19 mouse cellular contexts compared by ENCODE assay signal in the genomic region with DNA sequence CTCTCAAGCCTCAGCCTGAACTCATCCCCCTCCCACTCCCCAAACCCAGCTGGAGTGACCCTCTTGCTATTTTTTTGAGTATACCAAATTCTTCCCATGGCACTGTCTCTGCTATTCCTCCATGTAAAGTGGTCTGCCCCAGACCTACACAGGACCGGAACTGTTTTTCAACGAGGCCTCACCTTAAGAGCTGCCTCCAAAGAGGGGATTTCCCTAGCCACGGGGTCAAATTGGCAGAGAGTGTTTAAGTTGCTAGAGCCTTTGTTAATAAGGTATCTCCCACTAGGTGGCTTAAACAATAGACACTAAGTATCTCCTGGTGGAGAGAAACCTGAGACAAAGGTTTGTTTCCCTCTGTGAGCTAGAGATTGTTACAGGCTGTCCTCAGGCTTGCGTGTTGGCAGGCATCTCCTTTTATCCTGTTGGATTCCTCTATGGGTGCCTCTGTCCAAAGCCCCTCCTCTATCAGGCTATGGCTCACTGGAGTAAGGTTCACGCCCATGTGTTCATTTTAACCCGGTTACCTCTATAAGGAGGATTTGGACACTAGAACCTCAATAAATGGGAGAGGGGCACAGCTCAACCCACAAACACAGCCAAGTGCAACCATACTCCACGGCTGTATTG. TPM values are rescaled to one million over a fixed set of nuclear protein-coding genes. Genes with fewer than 3 reads are reported as not detected.
DNase-seq lines count a peak whose midpoint lies in the region; ATAC-seq and TF ChIP-seq lines count a peak whose summit lies in the region.
"Had no signal": no experiment of that assay in that cellular context is flagged by ENCODE, and none has a peak within 500 bp of the region (broad histone marks: within the 10 kb centered on the region; RNA-seq: fewer than 3 reads in every experiment).

No protein-coding gene starts in this region.

- no peak overlapping the region for H3K4me3 ChIP-seq in heart, postnatal 0 days (ENCODE audit: low read depth, low read length)
- H3K4me3 ChIP-seq in liver, embryonic 12.5 days = no peak overlapping the region
- H3K4me3 ChIP-seq: embryonic facial prominence, embryonic 15.5 days; forebrain, embryonic 13.5 days; heart, embryonic 13.5 days; liver, embryonic 13.5 days; neural tube, embryonic 15.5 days had no signal

- WGBS in heart, postnatal 0 days = 38% methylated on average over 7 of the region's 7 CpGs
- 48% methylated on average over 7 of the region's 7 CpGs for WGBS in liver, embryonic 12.5 days (ENCODE audit: insufficient replicate concordance)

- H3K9me3 ChIP-seq in heart, postnatal 0 days (replicated peaks; ENCODE audit: control insufficient read depth, low read length) = no peaks in the 10 kb centered on the region
- H3K9me3 ChIP-seq in liver, embryonic 12.5 days (replicated peaks) = no peaks in the 10 kb centered on the region
- H3K9me3 ChIP-seq: embryonic facial prominence, embryonic 15.5 days; forebrain, embryonic 13.5 days; heart, embryonic 13.5 days; liver, embryonic 13.5 days; neural tube, embryonic 15.5 days had no signal

- intact Hi-C loops in heart, postnatal 25 days (cut with DNase I) = loop anchor here (5.0 kb wide), 1 partner anchor 36 kb away; no protein-coding TSS in a partner anchor

- H3K4me2 ChIP-seq in heart, postnatal 0 days (ENCODE audit: low read depth, low read length) = no peak overlapping the region
- H3K4me2 ChIP-seq in liver, embryonic 12.5 days = no peak overlapping the region
- H3K4me2 ChIP-seq: embryonic facial prominence, embryonic 15.5 days; forebrain, embryonic 13.5 days; heart, embryonic 13.5 days; liver, embryonic 13.5 days; neural tube, embryonic 15.5 days had no signal

- no peaks in the 10 kb centered on the region for H3K36me3 ChIP-seq in heart, postnatal 0 days (replicated peaks; ENCODE audit: control insufficient read depth, insufficient read depth, low read length)
- H3K36me3 ChIP-seq in splenic B cell, adult 2 months (ENCODE audit: control insufficient read depth, insufficient read depth, low read length, poor library complexity, severe bottlenecking) = no peaks in the 10 kb centered on the region
- no peaks in the 10 kb centered on the region for H3K36me3 ChIP-seq in liver, embryonic 12.5 days
- H3K36me3 ChIP-seq: embryonic facial prominence, embryonic 15.5 days; heart, embryonic 13.5 days; liver, embryonic 13.5 days; neural tube, embryonic 15.5 days had no signal

- no peak for TF ChIP-seq EP300 in heart, postnatal 0 days (IDR thresholded peaks at IDR 0.05; ENCODE audit: low read depth)

- no peak overlapping the region for H3K9ac ChIP-seq in heart, postnatal 0 days (replicated peaks; ENCODE audit: low read depth, low read length)
- no peak overlapping the region for H3K9ac ChIP-seq in liver, embryonic 12.5 days
- H3K9ac ChIP-seq: embryonic facial prominence, embryonic 15.5 days; forebrain, embryonic 13.5 days; heart, embryonic 13.5 days; liver, embryonic 13.5 days; neural tube, embryonic 15.5 days had no signal

- H3K27ac ChIP-seq in heart, postnatal 0 days (ENCODE audit: low read depth) = no peak overlapping the region
- H3K27ac ChIP-seq in liver, embryonic 12.5 days = no peak overlapping the region
- H3K27ac ChIP-seq: embryonic facial prominence, embryonic 15.5 days; forebrain, embryonic 13.5 days; heart, embryonic 13.5 days; liver, embryonic 13.5 days; neural tube, embryonic 15.5 days had no signal

- 0 out of 2 replicates have a peak, but pooled peaks have one; percentile 5 for TF ChIP-seq CTCF in heart, postnatal 0 days (IDR thresholded peaks at IDR 0.05; ENCODE audit: low read depth)

- H3K27me3 ChIP-seq in heart, postnatal 0 days (ENCODE audit: control insufficient read depth, insufficient read depth, low read length) = no peaks in the 10 kb centered on the region
- H3K27me3 ChIP-seq in splenic B cell, adult 2 months (ENCODE audit: control insufficient read depth, insufficient read depth, low read length, poor library complexity, severe bottlenecking) = no peaks in the 10 kb centered on the region
- H3K27me3 ChIP-seq in liver, embryonic 12.5 days (replicated peaks) = no peaks in the 10 kb centered on the region
- H3K27me3 ChIP-seq: embryonic facial prominence, embryonic 15.5 days; forebrain, embryonic 13.5 days; heart, embryonic 13.5 days; liver, embryonic 13.5 days; neural tube, embryonic 15.5 days had no signal

- peaks cover 33% of the 10 kb centered on the region for H3K4me1 ChIP-seq in heart, postnatal 0 days (ENCODE audit: control insufficient read depth, insufficient read depth)
- H3K4me1 ChIP-seq in liver, embryonic 12.5 days = peaks cover 14% of the 10 kb centered on the region; the same call in 1 of the 2 replicates

- DNase-seq in heart, postnatal 0 days (ENCODE audit: low spot score) = no peak
- no peak for DNase-seq in heart, postnatal 25 days (ENCODE audit: low spot score)
- peak; percentile 25 for DNase-seq in thymus, postnatal 25 days
- DNase-seq in thymus, postnatal 4 days = no peak
- DNase-seq in ZHBTc4 (ENCODE audit: low read depth, low spot score) = peak; percentile 87
- DNase-seq in splenic B cell, adult 2 months (ENCODE audit: low read depth, low spot score) = peak; percentile 43
- DNase-seq in lung, postnatal 36 days = no peak
- DNase-seq: adrenal gland, adult 2 months; kidney, adult 8-10 months; liver, embryonic 13.5 days; lung, postnatal 10 days had no signal

- ATAC-seq in heart, postnatal 0 days (ENCODE audit: insufficient read depth, low read depth) = peak; percentile 56
- no peak for ATAC-seq in liver, embryonic 12.5 days
- ATAC-seq: forebrain, embryonic 13.5 days had no signal

RNA-seq across cellular contexts. Expression of a gene that starts 33.4 kb away (rescaled TPM):
- 0.19 TPM in 1 of 2 replicates, not detected in the other for total RNA-seq in heart, postnatal 0 days (2014; rRNA removed; ENCODE audit: low replicate concordance)
- polyA plus RNA-seq in heart, postnatal 0 days (2015; fragmentation: Nextera tagmentation; extraction: Ambion mirVana) = not detected in 2 replicates
- total RNA-seq in heart, postnatal 25 days (2021) = under 1 TPM; 0.75 to 0.96 TPM
- polyA plus RNA-seq in liver, embryonic 12.5 days (2016; fragmentation: Nextera tagmentation; extraction: Ambion mirVana) = not detected in 2 replicates
- total RNA-seq: adrenal gland, adult 2 months; left cerebral cortex, postnatal 14 days; MEL; midbrain, postnatal 0 days had no signal
- polyA plus RNA-seq: embryonic facial prominence, embryonic 15.5 days; forebrain, embryonic 13.5 days; liver, embryonic 13.5 days; midbrain, postnatal 0 days; neural tube, embryonic 15.5 days had no signal

Comparison
In these comparisons a context has a peak if more than half of its experiments do, and no peak if none do; other contexts are left out.
1. DNase-seq: peak in thymus, postnatal 25 days (single experiment), ZHBTc4 (single experiment) and splenic B cell, adult 2 months (single experiment); none in heart, postnatal 0 days (single experiment), heart, postnatal 25 days (single experiment), thymus, postnatal 4 days (single experiment) and lung, postnatal 36 days (single experiment).